Mouse (Mus musculus): ENCODE results near the gene Zmym1. TPM values are rescaled to one million over a fixed set of nuclear protein-coding genes. Genes with fewer than 3 reads are reported as not detected.
"Not testable (repeated sequence)": the region's sequence is repeated elsewhere in the genome, so short reads cannot be mapped to it uniquely, and the experiment has no call there.

The Zmym1 gene
- total RNA-seq (2021), result 1 to 10 TPM; 5.2 to 6.1 TPM
- long read RNA-seq, experiment 1, partial matches to known transcripts, result 0 of 6 reads
- long read RNA-seq, experiment 1, other reads (novel, unspliced or antisense), result 3 of 6 reads
- long read RNA-seq, experiment 2, partial matches to known transcripts, result 0 of 4 reads
- long read RNA-seq, experiment 2, other reads (novel, unspliced or antisense), result 4 of 4 reads

DNA sequence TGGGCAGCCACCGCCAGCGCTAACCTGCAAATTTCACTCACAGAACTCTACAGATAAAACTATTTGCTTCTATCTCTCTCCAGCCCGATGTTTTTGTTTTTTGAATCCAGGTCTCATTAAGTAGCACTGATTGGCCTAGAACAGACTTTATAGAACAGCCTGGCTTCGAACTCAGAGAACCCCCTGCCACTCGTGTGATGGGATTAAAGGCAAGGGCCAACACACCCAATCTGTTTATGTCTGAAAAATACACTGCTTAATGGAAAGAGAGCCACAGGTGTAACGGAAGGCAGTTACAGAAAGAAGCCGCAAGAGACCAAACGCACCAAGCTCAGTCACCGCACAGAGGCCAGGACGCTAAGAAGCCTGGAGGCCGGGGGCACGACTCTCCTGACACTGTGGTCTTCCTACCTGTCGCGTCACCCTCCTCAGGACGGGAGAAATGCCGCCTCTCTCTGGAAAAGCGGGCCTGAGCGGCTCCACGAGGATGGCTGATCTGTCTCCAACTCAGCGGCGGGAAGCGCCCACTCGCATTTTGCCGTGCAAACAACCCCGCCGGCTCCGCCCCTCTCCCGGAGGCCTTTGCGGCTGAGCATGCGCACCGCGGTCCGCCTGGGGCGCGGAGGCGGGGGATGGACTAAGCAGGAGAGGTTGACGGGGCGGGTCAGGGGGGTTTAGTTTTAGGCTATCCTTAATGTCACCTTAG lies at the start of gene Zmym1:
Gene Zmym1 (minus strand): TSS at position 568 of the 706 bp plus-strand sequence.
- DNase-seq, result peak; percentile 88

GRCm38 (mm10) chr4:127110570-127110969 lies 49.6 kb upstream of the Zmym1 start:
- DNase-seq, result no peak

- no peak for DNase-seq
Measured at GRCm38 (mm10) chr4:127107566-127107965, 46.6 kb upstream of the Zmym1 start.

DNA sequence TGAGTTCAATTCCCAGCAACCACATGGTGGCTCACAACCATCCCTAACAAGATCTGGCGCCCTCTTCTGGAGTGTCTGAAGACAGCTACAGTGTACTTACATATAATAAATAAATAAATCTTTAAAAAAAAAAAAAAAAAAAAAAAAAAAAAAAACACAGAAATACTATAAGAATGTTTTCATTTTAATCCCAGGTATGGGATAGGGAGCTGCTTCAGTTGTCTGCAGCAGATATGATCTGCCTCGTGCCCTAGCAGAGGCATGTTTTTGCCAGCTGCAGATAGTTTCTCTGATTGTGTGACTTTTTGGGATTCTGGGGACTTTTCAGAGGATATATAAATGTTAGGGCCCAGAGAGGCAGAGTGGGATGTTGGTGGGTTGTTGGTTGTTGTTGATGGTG lies 38.6 kb upstream of the Zmym1 start:
- not testable (repeated sequence) for DNase-seq

DNA sequence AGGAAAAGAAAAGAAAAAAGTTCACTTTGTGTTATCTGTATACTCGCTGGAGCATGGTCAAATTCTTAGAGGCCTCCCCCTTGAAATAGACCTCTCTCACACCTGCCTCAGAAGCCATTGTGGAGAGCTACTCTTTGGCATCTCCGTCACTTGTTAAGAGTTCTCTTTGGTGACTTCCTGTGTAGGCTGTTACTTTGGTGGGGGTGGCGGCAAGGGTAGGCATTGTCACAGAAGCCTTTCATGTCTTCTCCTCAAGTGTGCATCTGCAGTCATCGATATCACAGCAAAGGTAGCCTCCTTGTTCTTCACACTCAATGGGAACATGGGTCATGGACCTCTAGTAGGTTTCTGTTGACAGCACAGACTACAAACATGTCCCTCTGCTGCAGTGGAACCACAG lies 34.1 kb upstream of the Zmym1 start:
- no peak for DNase-seq

- no peak for DNase-seq
Measured at GRCm38 (mm10) chr4:127091188-127091587, 30.2 kb upstream of the Zmym1 start.

GRCm38 (mm10) chr4:127085761-127086160 lies 24.8 kb upstream of the Zmym1 start:
- DNase-seq, result no peak

DNA sequence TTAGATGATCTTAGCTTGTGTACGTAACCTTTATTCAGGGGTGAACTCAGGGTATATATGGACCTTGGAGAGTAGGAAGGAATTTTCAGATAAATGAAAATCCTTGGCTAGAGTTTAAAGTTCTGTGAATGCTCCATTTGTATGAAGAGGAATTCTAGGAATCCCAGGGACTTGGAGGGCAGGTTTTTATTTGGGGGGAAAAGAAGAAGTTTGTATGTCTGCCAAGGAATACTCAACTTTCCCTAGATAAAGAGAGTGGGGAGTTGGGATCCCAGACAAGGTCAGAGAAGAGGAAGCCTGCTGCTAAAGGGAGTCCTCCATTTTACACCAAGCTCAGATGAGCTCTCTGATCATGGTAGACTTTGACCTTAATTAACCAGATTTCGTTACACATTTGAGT lies 22.2 kb upstream of the Zmym1 start:
- DNase-seq, result no peak

GRCm38 (mm10) chr4:127080806-127081205 lies 19.9 kb upstream of the Zmym1 start:
- no peak for DNase-seq

GRCm38 (mm10) chr4:127076875-127077548 lies 16.1 kb upstream of the Zmym1 start, which contains the start of gene Zmym6:
Gene Zmym6, plus strand, starts transcription at chr4:127077383.
- peak; percentile 92 for DNase-seq

DNA sequence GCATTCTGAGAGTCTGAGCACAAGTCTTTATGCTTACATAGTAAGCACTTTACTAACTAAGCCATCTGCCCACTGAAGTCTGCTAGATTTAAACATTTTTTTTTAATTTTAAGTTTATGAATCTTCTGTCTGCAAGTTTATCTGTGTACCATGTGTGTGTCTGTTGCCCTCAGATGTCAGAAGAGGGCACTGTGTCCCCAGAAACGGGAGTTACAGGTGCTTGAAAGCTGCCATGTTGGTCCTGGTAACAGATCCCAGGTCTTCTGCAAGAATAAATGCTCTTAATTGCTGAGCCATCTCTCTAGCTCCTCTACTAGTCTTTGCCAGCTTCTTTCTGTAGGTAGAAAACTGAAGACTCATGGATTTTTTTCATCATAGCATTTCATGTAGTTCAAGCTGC lies 14.0 kb upstream of the Zmym1 start:
- no peak for DNase-seq

GRCm38 (mm10) chr4:127064051-127064450 lies 3.1 kb upstream of the Zmym1 start:
- no peak for DNase-seq

DNA sequence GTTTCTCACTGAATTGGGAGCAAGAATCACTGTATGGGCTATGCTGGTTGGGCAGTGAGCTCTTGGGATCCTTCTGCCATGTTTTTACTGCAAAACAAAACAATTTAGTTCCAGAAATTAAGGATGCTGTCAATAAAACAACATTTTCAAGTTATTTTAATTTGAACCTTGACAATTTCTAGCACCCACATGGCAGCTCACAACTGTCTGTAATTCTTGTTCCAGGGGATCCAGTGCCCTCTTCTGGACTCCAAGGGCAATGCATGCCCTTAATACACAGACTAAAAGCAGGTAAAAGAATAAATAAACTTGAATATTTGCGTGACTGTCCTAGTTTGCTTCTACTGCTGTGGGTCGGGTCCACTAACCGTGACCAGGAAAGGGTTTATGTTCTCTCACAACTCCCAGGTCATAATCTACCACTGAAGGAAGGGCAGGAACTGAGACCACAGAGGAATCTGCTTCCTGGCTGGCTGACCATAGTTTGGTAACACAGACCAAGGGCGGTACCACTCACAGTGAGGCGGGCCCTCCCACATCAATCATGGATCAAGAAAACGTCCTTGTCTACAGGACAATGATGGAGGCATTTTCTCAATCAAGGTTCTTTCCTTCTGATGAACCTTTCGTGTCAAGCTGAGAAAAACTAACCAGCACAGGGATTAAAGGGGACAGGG lies 6.3 kb downstream of the Zmym1 start:
- no peak for DNase-seq

- no peak for DNase-seq
Measured at GRCm38 (mm10) chr4:127053071-127053470, 7.9 kb downstream of the Zmym1 start.

- DNase-seq, result no peak
Measured at GRCm38 (mm10) chr4:127051121-127051520, 9.8 kb downstream of the Zmym1 start.

DNA sequence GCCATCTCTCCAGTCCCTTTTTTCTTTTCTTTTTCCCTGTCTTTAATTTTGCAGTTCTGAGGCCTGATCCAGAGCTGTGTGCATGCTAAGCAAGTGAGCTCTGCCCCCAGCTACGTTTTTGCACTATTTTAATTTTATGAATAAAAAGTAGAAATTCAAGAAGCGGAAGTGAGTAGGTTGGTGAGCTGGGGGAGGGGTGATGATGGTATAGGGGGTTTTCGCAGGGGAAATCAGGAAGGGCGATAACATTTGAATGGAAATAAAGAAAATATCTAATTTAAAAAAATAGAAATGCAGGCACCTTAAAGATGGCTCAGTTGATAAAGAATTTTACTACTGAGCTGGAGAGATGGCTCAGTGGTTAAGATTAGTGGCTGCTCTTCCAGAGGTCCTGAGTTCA lies 17.4 kb downstream of the Zmym1 start:
- no peak for DNase-seq

GRCm38 (mm10) chr4:127039871-127040483 lies 21.0 kb downstream of the Zmym1 start:
- no peak for DNase-seq

- no peak for DNase-seq
Measured at GRCm38 (mm10) chr4:127038828-127039349, 22.1 kb downstream of the Zmym1 start.

DNA sequence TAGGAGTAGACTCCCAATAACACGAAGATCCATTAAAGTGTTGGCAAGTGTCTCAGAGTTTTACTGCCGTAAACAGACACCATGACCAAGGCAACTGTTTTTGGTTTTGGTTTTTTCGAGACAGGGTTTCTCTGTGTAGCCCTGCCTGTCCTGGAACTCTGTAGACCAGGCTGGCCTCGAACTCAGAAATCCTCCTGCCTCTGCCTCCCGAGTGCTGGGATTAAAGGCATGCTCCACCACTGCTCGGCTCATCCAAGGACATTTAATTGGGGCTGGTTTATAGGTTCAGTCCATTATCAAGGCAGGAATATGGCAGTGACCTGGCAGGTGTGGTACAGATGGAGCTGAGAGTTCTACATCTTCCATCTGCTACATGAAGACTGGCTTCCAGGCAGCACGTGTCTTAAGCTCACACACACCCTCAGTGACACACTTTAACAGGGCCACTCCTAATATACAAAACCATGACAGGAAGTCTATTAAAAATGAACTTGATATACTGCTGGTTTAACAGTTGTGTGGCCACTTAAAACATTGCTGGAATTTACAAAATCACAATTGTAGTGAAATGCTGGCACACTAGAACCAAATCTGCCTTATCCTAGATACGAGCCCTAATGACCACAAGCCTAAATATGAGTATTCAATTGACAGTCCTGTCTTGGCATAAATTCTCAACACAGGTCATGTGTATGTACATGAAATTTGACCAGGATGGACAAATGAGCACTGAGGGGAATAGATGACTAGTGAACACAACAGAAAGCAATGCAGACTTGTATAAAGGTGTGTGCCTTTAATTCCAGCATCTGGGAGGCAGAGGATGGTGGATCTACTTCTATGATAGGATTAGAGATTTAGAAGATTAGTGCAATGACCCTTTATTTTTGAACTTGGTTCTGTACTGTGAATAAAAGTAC lies 22.8 kb downstream of the Zmym1 start:
- DNase-seq, result no peak

DNA sequence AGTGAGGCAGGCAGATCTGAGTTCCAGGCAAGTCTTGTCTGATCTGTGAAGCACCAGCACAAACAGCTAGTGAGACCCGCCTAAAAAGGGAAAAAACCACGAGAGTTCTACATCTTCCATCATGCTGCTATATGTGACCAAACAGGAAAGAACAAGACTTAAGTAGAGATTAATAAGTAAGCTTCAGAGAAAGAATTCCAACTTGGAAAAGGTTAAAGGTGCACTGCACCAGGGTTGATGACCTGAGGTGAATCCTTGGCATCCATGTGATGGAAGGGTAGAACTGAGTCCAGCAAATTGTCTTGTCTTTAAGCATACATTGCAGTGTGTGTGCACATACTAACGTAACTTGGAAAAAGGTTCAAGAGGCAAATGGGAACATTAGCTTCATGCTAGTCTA lies 23.8 kb downstream of the Zmym1 start:
- no peak for DNase-seq

All from gastrocnemius, postnatal 25 days (tissue).